Mouse (Mus musculus) common myeloid progenitor, adult 5-6 weeks (primary cell): ENCODE measurements around the gene Ltc4s. TPM values are rescaled to one million over a fixed set of nuclear protein-coding genes. Genes with fewer than 3 reads are reported as not detected.

Source experiments
- ATAC-seq: replicated peaks from 2 replicates; pipeline ENCODE4 v1.8.0; 2016; ENCODE audit warnings: low read depth, mild to moderate bottlenecking, moderate TSS enrichment, inconsistent platforms; ENCODE audit not compliant: poor library complexity, severe bottlenecking
- total RNA-seq: library from RNA; stranded (forward); fragments of 200-1000, 187-1606 nt; gene quantifications from 2 replicates; pipeline ENCODE4 v1.2.3, GENCODE M21; 2017

Gene Ltc4s
- total RNA-seq, 1 experiment from 2014 or later = 3.6 TPM

- ATAC-seq = no peak
Observed at GRCm38 (mm10) chr11:50225611-50226378, 12.6 kb downstream of the Ltc4s start.

GRCm38 (mm10) chr11:50224671-50225530 is 13.5 kb downstream of the Ltc4s start:
- peak; percentile 86 for ATAC-seq

GRCm38 (mm10) chr11:50223783-50224662 is 14.4 kb downstream of the Ltc4s start:
- ATAC-seq = no peak

GRCm38 (mm10) chr11:50222559-50223276 is 15.7 kb downstream of the Ltc4s start:
- no peak for ATAC-seq

GRCm38 (mm10) chr11:50219833-50220232 is 18.6 kb downstream of the Ltc4s start:
- ATAC-seq = no peak

- no peak for ATAC-seq
Observed at GRCm38 (mm10) chr11:50217811-50218210, 20.6 kb downstream of the Ltc4s start.

GRCm38 (mm10) chr11:50216724-50217366 is 21.6 kb downstream of the Ltc4s start:
- no peak for ATAC-seq

GRCm38 (mm10) chr11:50215633-50216032 is 22.8 kb downstream of the Ltc4s start:
- ATAC-seq = no peak

GRCm38 (mm10) chr11:50214631-50215030 is 23.8 kb downstream of the Ltc4s start:
- ATAC-seq = no peak

- no peak for ATAC-seq
Observed at GRCm38 (mm10) chr11:50212848-50213758, 25.3 kb downstream of the Ltc4s start.

GRCm38 (mm10) chr11:50212060-50212739 is 26.2 kb downstream of the Ltc4s start:
- no peak for ATAC-seq

- ATAC-seq = no peak
Observed at GRCm38 (mm10) chr11:50211322-50212059, 26.9 kb downstream of the Ltc4s start.

- ATAC-seq = peak; percentile 51
Observed at GRCm38 (mm10) chr11:50210505-50211151, 27.8 kb downstream of the Ltc4s start, which contains the start of the genes Sqstm1 and Mgat4b. TSS of gene Sqstm1 (minus strand) at chr11:50210827. TSS of gene Mgat4b (plus strand) at chr11:50210890.

GRCm38 (mm10) chr11:50210101-50210504 is 28.3 kb downstream of the Ltc4s start:
- peak; percentile 88 for ATAC-seq

- ATAC-seq = no peak
Observed at GRCm38 (mm10) chr11:50208039-50208438, 30.4 kb downstream of the Ltc4s start.

GRCm38 (mm10) chr11:50207344-50207743 is 31.1 kb downstream of the Ltc4s start:
- ATAC-seq = no peak
